Mouse (Mus musculus): ENCODE measurements around the gene Rnf19b. TPM values are rescaled to one million over a fixed set of nuclear protein-coding genes. Genes with fewer than 3 reads are reported as not detected.
A peak's percentile ranks its signal among the peaks of the same experiment; 100 is the strongest.

Gene Rnf19b
- total RNA-seq, 2 experiments from 2014 or later = 15.0 to 28.3 TPM

DNA sequence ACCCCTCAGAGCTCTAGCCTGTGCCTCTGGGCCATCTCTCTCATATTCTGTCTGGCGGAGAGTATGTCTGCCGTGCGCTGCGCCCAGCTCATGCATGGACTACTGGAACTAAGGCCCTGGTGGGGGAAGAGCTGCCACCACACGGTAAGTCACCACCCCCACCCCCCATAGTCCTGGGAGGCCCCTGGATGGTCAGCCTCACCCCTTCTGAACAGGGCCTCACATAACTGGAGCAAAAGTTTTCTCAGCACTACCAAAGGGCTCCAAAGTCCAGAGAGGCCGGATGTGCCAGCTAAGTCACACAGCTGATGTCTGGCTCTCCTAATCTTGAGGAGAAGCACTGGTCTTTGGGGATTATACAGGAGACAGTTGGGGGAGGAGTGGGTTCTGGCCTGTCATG, 52.7 kb downstream of the Rnf19b start:
- no peak for ATAC-seq (replicated peaks; ENCODE audit: low FRiP score, low TSS enrichment, poor library complexity, severe bottlenecking)

DNA sequence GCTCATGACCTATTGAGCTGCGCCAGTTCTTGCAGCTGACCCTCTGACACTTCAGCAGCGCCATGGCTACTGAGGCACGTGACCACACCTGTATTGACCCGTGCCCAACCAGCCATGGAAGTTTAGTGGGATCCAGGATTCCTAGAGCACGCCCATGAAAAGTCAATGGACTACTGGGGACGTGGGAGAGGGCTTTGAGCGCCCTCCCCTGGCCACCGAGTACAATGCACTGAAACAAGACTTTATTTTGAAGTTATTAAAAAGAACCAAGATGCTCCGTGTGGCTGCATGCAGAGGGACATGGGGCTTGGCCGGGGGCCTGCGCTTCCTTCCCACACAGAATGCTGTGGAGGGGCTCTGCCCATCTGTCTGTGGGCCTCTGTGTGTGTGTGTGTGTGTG, 53.3 kb downstream of the Rnf19b start:
- ATAC-seq (replicated peaks; ENCODE audit: low FRiP score, low TSS enrichment, poor library complexity, severe bottlenecking) = no peak

DNA sequence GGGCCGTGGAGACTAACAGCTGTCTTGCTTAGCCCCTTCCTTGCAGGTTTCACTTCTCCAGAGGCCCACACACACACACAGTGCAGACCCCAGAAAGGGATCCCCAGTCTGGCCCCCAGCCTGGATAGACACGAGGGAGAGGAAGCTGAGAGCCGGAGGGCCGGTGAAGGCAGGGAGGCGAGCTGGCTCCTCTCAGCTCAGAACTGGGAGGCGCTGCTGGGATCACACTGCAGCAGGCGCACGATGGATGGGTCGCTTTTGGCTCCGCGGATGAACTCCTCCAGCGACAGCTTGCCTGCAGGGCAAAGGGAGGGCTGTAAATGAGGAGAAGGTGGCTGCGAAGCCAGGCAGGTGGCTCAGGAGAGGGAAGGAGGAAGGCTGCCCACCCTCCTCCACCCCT, 54.2 kb downstream of the Rnf19b start:
- no peak for ATAC-seq (replicated peaks; ENCODE audit: low FRiP score, low TSS enrichment, poor library complexity, severe bottlenecking)

DNA sequence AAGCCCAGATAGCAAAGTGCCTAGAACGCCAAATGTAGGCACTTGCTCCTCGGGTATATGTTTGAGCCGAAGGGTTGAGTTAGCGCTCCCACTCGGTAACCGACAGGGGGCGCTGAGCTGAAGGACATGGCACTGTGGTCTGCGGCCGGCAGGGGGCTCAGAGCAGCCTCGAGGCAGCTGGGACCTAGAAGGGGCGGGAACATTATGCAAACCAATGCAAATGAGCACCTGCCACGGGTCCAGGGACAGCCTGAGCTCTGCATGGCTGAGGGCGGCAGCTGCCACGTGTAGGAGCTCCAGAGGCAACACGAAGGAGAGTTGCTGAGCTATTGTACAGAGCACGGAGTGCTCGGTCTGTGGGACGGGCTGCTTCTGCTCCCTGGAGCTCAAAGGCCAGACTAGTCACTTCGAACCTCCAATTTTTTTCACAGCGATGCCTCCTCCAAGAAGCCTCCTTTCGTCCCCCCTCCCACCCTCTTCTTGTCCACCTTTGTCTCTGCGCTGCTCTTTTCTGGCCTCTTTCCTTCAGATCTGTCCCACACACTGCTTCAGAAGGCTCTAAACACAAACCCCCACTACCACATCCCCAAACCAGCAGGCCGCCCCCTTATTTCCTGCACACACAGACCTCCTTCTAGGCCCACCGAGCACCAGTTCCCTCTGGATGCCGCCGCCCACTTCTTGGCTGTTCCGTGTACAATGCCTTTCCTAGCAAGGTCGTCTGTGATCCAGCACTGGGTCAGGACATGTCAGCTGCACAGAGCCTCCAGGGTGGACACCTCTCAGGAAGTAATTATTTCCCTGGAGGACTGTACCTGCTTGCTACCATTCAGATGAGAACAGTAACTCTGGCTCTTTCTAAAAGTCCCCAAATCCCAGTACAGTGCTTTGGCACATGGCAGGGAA, 55.3 kb downstream of the Rnf19b start:
- peak; percentile 92 for ATAC-seq (replicated peaks; ENCODE audit: low FRiP score, low TSS enrichment, poor library complexity, severe bottlenecking)

DNA sequence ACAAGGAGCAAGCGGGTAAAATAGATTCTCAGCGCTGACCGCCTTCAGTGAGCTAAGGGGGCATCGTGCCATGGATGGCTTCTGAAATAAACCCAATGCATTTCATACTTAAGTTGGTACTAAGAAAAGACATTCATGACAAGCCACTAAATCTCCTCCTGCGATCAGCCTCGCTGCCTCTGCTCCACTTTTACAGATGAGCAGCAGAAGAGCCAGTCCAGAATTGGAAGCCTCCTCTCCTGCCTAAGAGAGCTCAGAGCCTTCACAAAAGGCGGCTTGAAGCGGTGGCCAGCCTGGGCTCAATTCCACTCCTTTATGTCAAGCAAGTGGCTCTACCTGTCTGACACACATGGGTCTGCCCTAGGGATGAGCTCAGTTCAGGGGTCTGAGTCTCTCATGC, 58.6 kb downstream of the Rnf19b start:
- ATAC-seq (replicated peaks; ENCODE audit: low FRiP score, low TSS enrichment, poor library complexity, severe bottlenecking) = no peak

DNA sequence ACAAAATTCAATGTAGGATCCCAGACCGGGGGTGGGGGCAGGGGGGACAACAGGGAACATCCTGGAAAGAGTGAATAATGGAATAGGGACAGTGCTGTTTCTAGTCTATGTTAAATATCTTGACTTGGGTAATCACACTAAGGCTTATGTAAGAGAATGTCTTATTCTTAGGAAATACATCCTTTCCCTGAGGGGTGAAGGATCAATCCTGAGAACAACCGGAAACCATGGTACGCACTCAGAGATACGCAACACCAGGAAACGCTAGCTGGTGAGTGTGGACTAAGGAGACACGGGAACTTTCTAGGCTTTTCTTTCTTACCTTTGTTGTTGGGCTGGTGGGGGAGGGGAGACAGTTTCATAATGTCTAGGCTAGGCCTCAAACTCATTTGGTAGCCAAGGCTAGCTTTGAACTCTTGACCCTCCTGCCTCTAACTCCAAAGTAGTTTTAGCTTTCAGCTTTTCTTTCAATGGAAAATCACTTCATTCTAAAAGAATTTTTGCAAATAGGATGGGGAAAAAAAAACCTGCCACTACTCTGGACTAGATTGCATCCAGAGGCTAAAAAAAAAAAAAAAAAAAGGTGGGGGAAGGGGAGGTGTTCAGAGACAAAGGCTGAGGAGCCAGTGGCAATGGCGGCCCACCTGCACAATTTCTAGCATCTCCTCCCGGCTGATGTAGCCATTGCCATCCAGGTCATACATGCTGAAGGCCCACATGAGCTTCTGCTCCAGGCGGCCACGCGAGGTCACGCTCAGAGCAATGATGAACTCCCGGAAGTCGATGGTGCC, 59.8 kb downstream of the Rnf19b start:
- ATAC-seq (replicated peaks; ENCODE audit: low FRiP score, low TSS enrichment, poor library complexity, severe bottlenecking) = no peak

DNA sequence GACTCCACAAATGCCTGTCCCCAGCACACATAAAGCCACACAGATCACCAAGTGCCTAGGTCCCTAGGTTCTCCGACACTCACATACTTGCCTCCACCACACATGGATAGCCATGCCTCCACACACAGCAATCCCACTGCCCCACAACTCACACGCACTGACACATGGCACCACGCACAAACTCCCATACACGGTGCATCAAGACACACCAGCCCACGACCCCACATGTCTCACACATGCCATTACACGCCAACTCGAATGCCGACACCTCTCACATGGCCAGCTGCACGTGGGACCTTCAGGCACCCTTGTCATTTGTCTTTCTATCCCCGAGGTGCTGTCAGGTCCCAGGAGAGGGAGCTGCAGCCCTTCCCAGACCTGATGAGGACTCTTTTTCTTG, 61.6 kb downstream of the Rnf19b start:
- ATAC-seq (replicated peaks; ENCODE audit: low FRiP score, low TSS enrichment, poor library complexity, severe bottlenecking) = no peak

DNA sequence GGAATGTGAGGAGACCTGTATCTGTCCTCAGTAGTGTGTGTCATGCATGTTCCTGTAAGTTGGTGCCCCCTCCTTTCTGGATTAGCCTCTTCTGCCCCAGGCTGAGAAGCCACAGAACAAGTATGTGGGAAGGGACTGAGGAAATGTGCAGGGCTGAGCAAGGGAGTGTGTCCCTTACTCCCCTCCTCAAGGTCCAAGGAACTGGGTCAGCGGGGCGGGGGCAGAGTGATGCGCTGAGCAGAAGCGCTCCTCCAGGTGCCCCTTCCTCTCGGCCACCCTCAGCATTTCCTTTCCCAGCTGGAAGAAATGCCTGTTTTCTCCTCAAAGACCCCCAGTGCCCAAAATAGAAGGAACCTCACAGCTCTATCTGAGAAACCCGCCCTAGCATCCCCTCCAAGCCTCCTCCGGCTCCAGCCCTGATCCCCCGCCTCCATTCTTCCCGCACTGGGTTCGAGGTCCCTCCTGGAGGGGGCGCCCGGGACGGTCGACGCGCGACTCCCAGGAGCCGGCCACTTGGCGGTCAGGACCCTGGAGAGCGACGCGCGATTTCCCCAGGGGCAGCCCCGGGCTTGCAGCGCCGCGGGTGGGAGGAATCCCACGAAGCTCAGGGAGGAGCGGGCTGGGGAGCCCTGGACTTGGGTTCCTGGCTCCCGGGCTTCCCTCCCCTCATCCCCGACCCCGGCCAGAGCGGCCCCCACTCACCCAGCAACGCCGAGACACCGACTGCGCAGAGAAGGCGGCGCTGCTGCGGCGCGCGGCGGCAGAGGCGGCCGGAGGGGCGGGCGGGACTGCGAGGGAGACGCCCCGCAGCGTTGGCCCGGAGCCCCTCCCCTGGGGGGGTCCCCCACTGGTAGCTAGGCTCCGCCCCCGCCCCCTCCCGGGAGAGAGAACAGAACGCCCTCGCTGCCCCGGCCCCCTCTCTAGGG, 62.7 kb downstream of the Rnf19b start:
- peak; percentile 76 for ATAC-seq (replicated peaks; ENCODE audit: low FRiP score, low TSS enrichment, poor library complexity, severe bottlenecking)

DNA sequence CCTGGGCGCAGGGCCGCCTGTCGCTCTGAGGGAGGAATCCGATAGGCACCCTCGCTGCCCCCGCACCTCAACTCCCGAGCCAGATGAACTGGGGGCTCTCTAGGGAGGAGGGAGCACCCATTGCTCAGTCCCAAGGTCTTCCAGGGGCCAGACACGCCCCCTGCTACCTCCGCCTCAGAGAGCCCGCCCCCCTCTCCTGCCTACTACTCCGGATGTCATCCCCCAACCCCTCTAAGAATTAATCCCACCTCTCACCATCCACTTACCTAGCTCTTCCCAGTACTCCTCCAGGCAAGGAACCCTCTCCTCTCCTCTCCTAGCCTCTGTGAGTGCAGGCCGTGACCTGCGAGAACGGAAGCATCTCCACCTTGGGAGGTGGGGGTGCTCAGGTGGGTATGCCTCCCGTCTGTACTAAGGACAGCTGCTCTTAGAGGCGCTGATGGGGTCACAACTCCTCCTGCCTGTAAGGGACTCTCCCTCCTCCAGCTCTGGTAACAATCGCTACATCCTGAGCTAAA, 63.6 kb downstream of the Rnf19b start, which contains the start of gene Hpca:
TSS of gene Hpca (minus strand) at position 468 of the 518 bp plus-strand sequence.
- ATAC-seq (replicated peaks; ENCODE audit: low FRiP score, low TSS enrichment, poor library complexity, severe bottlenecking) = no peak

DNA sequence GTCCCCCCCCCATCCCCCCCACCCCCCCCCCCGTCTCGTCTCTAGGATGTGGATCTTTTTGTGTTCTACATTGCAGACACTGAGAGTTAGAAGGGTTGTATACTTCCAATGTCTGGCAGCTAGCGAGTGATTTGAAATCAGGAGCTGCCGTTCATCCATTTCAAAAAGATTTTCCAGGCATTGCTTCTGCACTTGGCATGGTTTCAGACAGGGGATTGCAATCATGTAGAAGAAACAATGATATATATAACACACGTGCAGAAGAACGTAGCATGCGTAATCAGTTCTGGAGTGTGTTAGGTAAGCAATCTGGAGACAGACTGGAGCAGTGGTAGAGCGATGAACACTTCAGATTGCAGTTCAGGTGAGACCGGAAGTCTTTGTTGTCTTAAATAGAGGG, 64.0 kb downstream of the Rnf19b start:
- ATAC-seq (replicated peaks; ENCODE audit: low FRiP score, low TSS enrichment, poor library complexity, severe bottlenecking) = no peak

DNA sequence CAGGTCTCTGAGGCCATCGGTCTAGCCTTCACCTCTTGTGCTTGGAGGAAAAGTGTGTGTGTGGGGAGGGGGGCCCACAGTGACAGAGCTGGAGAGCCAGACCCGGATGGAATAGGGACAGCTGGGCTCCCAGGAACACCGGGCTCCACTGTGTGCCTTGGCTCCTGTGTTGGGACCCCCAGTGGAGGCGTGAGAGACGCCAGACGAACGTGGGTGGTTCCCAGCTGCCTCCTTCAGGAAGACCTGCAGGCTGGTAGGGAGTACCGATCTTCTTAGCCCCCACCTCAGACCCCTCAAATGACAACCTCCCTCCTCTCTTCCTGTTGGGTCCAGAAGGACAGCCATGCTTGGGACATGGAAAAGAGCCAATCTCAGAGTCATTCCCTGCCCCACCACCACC, 64.6 kb downstream of the Rnf19b start:
- no peak for ATAC-seq (replicated peaks; ENCODE audit: low FRiP score, low TSS enrichment, poor library complexity, severe bottlenecking)

DNA sequence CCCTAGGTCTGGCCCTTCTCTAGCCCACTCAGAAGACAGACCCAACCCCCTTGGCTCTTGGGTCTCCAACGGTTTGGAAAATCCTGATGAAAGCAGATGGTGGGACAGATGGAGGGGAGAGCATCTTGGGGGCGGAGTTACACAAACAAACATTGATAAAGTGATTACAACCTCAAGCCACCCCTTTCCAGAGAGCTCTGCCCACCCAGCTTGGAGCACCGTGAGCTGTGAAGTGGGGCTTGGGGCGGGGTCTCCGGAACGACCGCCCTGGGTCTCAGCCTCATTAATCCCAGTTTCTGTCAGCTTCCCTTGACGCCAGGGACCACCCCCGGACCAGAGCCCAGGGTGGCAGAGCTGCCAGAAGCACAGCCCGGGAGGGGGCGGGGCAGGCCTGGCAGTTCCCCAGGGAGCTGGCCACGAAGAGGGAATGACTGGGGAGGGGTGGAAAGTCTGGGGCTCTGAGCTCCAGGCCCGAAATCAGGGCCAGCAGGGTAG, 66.6 kb downstream of the Rnf19b start:
- no peak for ATAC-seq (replicated peaks; ENCODE audit: low FRiP score, low TSS enrichment, poor library complexity, severe bottlenecking)

DNA sequence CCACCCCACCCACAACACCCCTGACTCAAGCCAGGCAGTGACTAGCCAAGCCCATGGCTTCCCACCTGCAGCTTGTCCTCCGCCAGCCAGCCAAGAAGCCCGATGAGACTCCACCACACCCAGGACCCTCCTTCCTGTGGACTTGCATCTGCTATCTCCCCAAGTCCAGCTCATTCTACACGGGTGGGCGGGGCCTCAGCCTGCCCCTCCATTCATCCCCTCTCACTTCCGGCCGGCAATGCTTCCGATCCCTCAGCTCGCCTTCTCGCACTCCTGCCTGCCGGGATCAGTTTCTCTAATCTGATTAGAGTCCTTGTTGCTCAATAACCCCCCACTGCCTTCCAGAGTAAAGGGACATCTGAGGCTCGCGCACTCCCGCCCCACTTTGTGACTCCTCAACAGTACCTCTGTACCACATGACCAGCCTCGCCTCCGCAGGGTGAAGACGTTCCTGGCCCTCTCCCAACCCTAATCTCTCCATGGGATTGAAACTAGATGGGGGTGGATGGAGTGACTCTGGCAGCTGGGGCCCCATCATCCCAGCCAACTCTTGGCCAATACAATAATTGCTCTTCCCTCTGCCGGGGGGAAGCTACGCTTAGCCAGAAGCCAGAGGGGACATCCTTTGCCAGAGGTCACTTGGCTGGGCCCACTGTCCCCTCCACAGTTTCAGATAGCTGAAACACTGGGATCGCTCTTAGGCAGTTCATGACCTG, 67.8 kb downstream of the Rnf19b start:
- ATAC-seq (replicated peaks; ENCODE audit: low FRiP score, low TSS enrichment, poor library complexity, severe bottlenecking) = no peak; the same call in 1 of the 2 replicates

DNA sequence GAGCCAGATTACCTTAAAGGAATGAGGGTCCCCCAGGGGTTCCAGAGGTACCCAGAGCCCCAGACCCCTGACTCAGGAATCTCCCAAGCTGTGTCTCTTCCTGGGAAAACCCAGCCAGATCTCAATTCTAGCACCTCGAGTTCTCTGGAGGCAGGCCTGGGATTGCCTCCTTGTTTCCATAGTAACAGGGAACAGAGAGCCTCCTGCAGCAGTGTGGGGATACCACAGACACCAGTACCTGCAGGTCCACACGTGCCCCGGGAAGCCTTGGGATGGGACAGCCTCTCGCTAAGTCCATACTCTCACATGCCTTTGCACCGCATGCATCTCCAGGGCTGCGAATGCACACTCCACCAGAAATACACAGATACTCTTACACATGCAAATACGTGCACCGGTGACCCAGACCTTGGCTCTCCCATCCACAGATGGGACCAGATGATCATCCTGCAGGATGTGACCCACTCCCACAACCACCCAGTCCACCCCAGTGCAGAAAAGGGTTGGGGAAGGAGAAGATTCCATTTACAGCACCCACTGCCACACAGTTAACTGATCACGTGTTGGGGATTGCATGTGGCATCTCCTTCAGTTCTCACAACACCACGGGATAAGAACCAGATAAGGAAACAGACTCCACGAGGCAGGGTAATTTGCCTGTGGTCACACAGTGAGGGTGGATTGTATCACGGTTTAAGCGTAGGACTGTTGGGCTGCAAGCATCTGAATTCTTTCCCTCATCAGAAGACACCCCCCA, 70.7 kb downstream of the Rnf19b start:
- no peak for ATAC-seq (replicated peaks; ENCODE audit: low FRiP score, low TSS enrichment, poor library complexity, severe bottlenecking)

DNA sequence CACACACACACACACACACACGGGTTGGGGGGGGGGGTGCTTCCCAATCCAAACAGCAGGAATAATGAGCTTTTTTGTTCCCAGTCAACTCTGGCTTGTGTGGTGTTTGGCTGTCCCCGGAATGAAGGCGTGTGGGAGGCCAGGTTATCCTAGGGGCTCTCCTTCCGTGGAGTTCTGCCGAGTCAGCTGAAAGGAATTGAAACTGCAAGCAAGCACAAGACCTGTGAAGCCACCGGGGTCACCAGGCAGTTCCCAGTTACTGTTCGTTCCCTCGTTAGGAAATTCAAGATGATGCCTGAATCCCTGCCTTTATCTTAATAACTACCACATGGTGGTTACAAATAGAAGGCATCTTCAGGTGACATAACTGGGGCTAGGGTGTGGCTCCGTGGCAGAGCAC, 71.3 kb downstream of the Rnf19b start:
- no peak for ATAC-seq (replicated peaks; ENCODE audit: low FRiP score, low TSS enrichment, poor library complexity, severe bottlenecking)

DNA sequence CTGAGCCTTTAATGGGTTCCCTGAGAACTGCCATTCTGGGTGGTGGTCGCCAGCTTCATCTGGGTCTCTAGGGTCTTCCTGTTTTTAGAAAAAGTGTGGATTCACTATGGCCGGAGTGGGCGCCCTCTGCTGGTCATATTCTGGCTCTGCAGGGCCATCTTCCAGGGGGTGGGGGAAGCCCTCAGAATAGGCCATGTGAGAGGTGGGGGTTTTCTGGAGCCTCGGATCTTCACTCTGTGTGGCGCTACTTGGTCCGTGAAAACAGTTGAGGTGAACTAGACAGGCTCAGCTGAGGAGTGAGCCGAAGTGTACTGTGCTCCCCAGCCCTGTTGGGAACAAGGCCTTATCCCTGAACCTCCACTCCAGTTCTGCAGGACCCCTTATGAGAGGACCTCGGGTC, 72.1 kb downstream of the Rnf19b start:
- 0 out of 2 replicates have a peak, but pooled peaks have one; percentile 24 for ATAC-seq (replicated peaks; ENCODE audit: low FRiP score, low TSS enrichment, poor library complexity, severe bottlenecking)

DNA sequence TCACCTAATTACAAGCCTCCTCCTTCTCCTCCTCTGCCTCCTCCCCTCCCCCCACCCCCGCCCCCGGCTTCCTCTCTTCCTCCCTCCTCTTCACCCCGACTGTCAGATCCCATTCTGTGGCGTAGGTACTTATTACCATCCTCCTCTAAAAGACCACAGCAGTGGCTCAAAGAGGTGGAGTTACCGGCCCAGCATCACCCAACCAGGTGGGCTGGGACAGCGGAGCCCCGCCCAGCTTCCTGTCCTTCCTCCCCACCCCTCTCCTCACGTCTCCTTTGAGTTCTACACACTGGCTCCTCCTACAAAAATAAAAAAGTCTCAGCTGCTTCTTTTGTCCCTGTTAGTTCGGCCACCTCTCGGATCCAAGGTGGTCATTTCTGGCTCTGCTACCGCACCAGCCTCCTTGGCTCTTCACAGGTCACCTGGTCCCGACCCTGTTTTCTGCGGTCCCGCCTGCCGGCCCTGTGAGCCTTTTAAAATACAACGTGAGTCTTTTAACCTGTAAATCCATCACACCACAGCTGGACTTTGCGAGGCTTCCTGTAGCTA, 72.8 kb downstream of the Rnf19b start:
- ATAC-seq (replicated peaks; ENCODE audit: low FRiP score, low TSS enrichment, poor library complexity, severe bottlenecking) = no peak
